Mouse (Mus musculus): ENCODE measurements at regions not wholly inside any gene's neighbourhood (a gene's known extent, or its start where the extent isn't known, plus 50 kb on each side); places are given as distances from the start of the nearest gene placed in this dataset.

DNA sequence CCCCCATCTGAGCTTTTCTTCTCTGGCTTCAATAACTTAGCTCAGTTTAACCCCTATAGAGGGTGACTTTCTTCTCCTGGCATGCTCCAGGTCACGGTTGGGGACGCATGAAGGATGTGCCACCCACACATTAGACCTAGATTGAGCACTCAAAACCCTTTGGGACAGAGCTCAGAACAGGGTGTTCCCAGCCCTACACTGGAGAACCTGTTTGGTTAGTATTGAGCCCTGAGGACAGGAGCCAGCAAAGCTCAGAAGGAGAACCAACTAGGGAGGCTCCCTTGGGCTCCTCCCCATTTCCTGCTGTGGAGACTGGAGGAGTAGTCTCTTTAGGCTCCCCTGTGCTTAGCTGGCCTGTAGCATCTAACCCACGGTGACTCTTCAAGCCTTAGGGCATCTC lies 59.6 kb downstream of the Gadd45g start:
- Histone ChIP-seq H3K4me2 (replicated peaks; ENCODE audit: low read depth, low read length, severe bottlenecking) (no peak overlapping the region), H3K36me3 (ENCODE audit: control insufficient read depth, insufficient read depth, low read length) (no peaks in the 10 kb centered on the region), H3K27me3 (ENCODE audit: control insufficient read depth, insufficient read depth, low read length) (no peaks in the 10 kb centered on the region), H3K4me1 (ENCODE audit: control insufficient read depth, insufficient read depth, low read length) (peaks cover 14% of the 10 kb centered on the region), H3K4me3 (replicated peaks; ENCODE audit: low read length) (no peak overlapping the region), H3K27ac (replicated peaks; ENCODE audit: low read depth, low read length) (no peak overlapping the region), H3K9ac (ENCODE audit: low read depth, low read length, severe bottlenecking) (no peak overlapping the region), H3K9me3 (ENCODE audit: control insufficient read depth, low read length) (no peaks in the 10 kb centered on the region)
- DNase-seq (ENCODE audit: low spot score) (peak; percentile 56), ATAC-seq (ENCODE audit: low FRiP score, low read depth) (no peak)
- 69% methylated on average over 3 of the region's 3 CpGs for WGBS
- no peak for TF ChIP-seq POLR2A (IDR thresholded peaks at IDR 0.05; ENCODE audit: borderline replicate concordance, extremely low read depth, insufficient read depth, insufficient read length)

DNA sequence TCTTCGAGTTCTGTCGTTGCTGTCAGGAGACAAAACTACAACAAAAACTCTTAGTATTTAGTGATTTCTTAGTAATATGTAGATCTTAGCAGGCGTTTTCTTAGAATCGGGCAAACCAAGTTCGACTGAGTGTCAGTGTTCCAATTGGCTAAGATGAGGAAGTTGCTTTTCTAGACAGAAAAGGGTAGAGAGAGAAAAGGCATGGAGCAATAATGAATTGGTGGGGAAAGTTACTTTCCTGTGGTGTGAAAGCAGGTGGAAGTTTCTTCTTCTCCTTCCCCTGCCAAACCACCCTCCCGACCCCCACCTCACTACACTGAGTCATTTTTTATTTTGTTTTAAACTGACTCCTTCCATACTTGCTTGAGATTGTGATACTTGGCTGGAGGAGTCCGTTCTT lies 62.0 kb downstream of the Gadd45g start:
- no peak overlapping the region for H3K27ac ChIP-seq (replicated peaks; ENCODE audit: low read depth, low read length)
- H3K4me2 ChIP-seq (replicated peaks; ENCODE audit: low read depth, low read length, severe bottlenecking) = no peak overlapping the region
- H3K27me3 ChIP-seq (ENCODE audit: control insufficient read depth, insufficient read depth, low read length) = no peaks in the 10 kb centered on the region
- H3K4me1 ChIP-seq (ENCODE audit: control insufficient read depth, insufficient read depth, low read length) = peaks cover 4% of the 10 kb centered on the region
- H3K9me3 ChIP-seq (ENCODE audit: control insufficient read depth, low read length) = no peaks in the 10 kb centered on the region
- DNase-seq (ENCODE audit: low spot score) (no peak), ATAC-seq (ENCODE audit: low FRiP score, low read depth) (no peak)
- no peaks in the 10 kb centered on the region for H3K36me3 ChIP-seq (ENCODE audit: control insufficient read depth, insufficient read depth, low read length)
- H3K4me3 ChIP-seq (replicated peaks; ENCODE audit: low read length) = no peak overlapping the region
- no peak overlapping the region for H3K9ac ChIP-seq (ENCODE audit: low read depth, low read length, severe bottlenecking)
- no peak for TF ChIP-seq POLR2A (IDR thresholded peaks at IDR 0.05; ENCODE audit: borderline replicate concordance, extremely low read depth, insufficient read depth, insufficient read length)
- WGBS = 83% methylated on average over 7 of the region's 7 CpGs

DNA sequence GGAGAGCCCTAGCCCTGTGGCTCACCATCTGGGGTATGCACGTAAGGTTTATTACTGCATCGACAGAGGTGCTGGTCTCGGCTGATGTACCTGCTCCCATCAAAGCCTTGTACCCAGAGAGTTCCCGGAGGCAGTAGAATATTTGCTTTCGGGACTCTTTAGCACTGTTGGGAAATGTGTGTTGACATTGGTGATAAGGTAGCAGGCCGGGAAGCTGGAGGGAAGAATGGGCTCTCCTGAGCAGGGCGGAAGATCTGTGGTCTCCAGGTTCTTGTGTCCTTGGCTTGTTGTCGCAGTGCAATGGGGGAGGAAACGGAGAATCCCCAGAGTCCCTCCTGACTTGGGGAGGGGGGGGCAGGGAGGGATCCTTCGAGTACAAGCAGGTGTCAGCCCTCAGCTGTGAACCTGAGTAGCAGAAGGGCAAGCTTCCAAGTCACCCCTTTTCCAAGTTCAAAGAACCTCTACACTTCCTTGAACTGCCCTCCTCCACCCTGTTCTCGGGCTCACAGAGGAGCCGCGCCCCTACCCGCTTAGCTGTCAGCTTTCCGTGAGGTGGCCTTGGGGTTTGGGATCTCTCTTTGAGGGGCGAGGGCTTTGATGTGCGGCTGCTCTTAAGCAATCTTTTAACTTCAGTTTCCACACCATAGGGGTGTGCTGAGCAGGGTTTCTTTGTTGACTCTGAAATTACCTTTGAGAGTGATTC lies 65.0 kb downstream of the Gadd45g start:
- no peaks in the 10 kb centered on the region for H3K36me3 ChIP-seq (ENCODE audit: control insufficient read depth, insufficient read depth, low read length)
- no peak for TF ChIP-seq POLR2A (IDR thresholded peaks at IDR 0.05; ENCODE audit: borderline replicate concordance, extremely low read depth, insufficient read depth, insufficient read length)
- 43% methylated on average over 17 of the region's 17 CpGs for WGBS
- no peak for DNase-seq (ENCODE audit: low spot score)
- no peak overlapping the region for H3K9ac ChIP-seq (ENCODE audit: low read depth, low read length, severe bottlenecking)
- no peak overlapping the region for H3K4me2 ChIP-seq (replicated peaks; ENCODE audit: low read depth, low read length, severe bottlenecking)
- ATAC-seq (ENCODE audit: low FRiP score, low read depth) = no peak
- 0 out of 2 replicates have a peak, but pooled peaks cover 2% of the 10 kb centered on the region for H3K4me1 ChIP-seq (ENCODE audit: control insufficient read depth, insufficient read depth, low read length)
- H3K27me3 ChIP-seq (ENCODE audit: control insufficient read depth, insufficient read depth, low read length) = no peaks in the 10 kb centered on the region
- H3K4me3 ChIP-seq (replicated peaks; ENCODE audit: low read length) = no peak overlapping the region
- H3K27ac ChIP-seq (replicated peaks; ENCODE audit: low read depth, low read length) = no peak overlapping the region
- H3K9me3 ChIP-seq (ENCODE audit: control insufficient read depth, low read length) = no peaks in the 10 kb centered on the region

DNA sequence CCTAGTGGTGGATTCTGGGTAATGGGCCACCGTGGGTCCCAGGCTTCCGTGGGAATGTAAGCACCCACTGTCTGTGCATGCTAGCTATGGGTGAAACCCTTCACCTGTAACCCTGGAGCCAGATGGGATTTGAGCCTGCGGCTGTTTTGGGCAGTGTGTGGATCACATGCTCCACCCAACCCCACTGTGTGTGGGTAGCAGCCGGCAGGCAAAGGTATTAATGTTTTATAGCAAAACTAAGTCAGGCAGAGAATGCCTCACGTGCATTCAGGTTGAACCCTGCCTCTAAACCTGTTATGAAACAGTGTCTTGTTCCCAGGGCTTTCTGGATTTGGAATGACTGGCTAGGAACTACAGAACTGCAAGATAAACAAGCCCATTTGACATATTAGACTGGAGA lies 66.0 kb downstream of the Gadd45g start:
- ATAC-seq (ENCODE audit: low FRiP score, low read depth) (no peak), DNase-seq (ENCODE audit: low spot score) (no peak)
- 0 out of 2 replicates have a peak, but pooled peaks cover 2% of the 10 kb centered on the region for H3K4me1 ChIP-seq (ENCODE audit: control insufficient read depth, insufficient read depth, low read length)
- no peak overlapping the region for H3K27ac ChIP-seq (replicated peaks; ENCODE audit: low read depth, low read length)
- no peaks in the 10 kb centered on the region for H3K9me3 ChIP-seq (ENCODE audit: control insufficient read depth, low read length)
- no peak for TF ChIP-seq POLR2A (IDR thresholded peaks at IDR 0.05; ENCODE audit: borderline replicate concordance, extremely low read depth, insufficient read depth, insufficient read length)
- 48% methylated on average over 5 of the region's 5 CpGs for WGBS
- H3K4me2 ChIP-seq (replicated peaks; ENCODE audit: low read depth, low read length, severe bottlenecking) = no peak overlapping the region
- H3K4me3 ChIP-seq (replicated peaks; ENCODE audit: low read length) = no peak overlapping the region
- H3K27me3 ChIP-seq (ENCODE audit: control insufficient read depth, insufficient read depth, low read length) = no peaks in the 10 kb centered on the region
- H3K9ac ChIP-seq (ENCODE audit: low read depth, low read length, severe bottlenecking) = no peak overlapping the region
- no peaks in the 10 kb centered on the region for H3K36me3 ChIP-seq (ENCODE audit: control insufficient read depth, insufficient read depth, low read length)

DNA sequence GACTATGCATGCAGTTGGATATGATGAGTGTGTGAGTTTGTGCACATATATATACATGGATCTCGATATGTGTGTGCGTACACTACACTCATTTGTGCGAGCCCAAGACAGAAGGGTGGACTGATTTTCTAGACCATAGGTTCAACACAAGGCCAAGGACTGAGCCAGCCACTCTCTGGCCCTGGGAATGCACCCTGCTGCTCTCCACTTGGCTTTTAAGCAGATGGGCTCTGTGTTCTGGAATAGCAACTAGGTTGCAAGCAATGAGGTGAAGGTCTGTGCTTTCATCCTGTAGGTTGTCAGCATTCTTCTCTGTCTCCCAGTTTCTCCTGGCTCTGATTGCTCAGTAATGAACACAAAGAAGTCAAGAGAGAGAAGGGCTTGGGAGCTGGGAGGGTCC lies 66.5 kb downstream of the Gadd45g start:
- no peak overlapping the region for H3K4me3 ChIP-seq (replicated peaks; ENCODE audit: low read length)
- H3K4me1 ChIP-seq (ENCODE audit: control insufficient read depth, insufficient read depth, low read length) = peaks cover 3% of the 10 kb centered on the region; the same call in 1 of the 2 replicates
- no peak overlapping the region for H3K27ac ChIP-seq (replicated peaks; ENCODE audit: low read depth, low read length)
- no peak for TF ChIP-seq POLR2A (IDR thresholded peaks at IDR 0.05; ENCODE audit: borderline replicate concordance, extremely low read depth, insufficient read depth, insufficient read length)
- DNase-seq (ENCODE audit: low spot score) (no peak), ATAC-seq (ENCODE audit: low FRiP score, low read depth) (no peak)
- H3K4me2 ChIP-seq (replicated peaks; ENCODE audit: low read depth, low read length, severe bottlenecking) = no peak overlapping the region
- WGBS = 97% methylated on average over 3 of the region's 3 CpGs
- no peak overlapping the region for H3K9ac ChIP-seq (ENCODE audit: low read depth, low read length, severe bottlenecking)
- H3K27me3 ChIP-seq (ENCODE audit: control insufficient read depth, insufficient read depth, low read length) = no peaks in the 10 kb centered on the region
- H3K36me3 ChIP-seq (ENCODE audit: control insufficient read depth, insufficient read depth, low read length) = no peaks in the 10 kb centered on the region
- no peaks in the 10 kb centered on the region for H3K9me3 ChIP-seq (ENCODE audit: control insufficient read depth, low read length)

Measured in limb, embryonic 14.5 days (tissue).